Mouse (Mus musculus): ENCODE results near the gene Calcb.
A peak's percentile ranks its signal among the peaks of the same experiment; 100 is the strongest.
"Not testable (repeated sequence)": the region's sequence is repeated elsewhere in the genome, so short reads cannot be mapped to it uniquely, and the experiment has no call there.

The Calcb gene

GRCm38 (mm10) chr7:114718300-114718699, at the start of gene Calcb:
TSS of gene Calcb (plus strand) at chr7:114718643.
- no peak for DNase-seq (ENCODE audit: low spot score)

GRCm38 (mm10) chr7:114671405-114671804, 47.0 kb upstream of the Calcb start:
- no peak for DNase-seq (ENCODE audit: low spot score)

- peak; percentile 50 for DNase-seq (ENCODE audit: low spot score)
These were observed 45.7 kb upstream of the Calcb start for GRCm38 (mm10) chr7:114672697-114673096.

- DNase-seq (ENCODE audit: low spot score) = peak; percentile 16
These were observed 26.1 kb upstream of the Calcb start for GRCm38 (mm10) chr7:114692339-114692738.

- no peak for DNase-seq (ENCODE audit: low spot score)
These were observed 17.6 kb upstream of the Calcb start for GRCm38 (mm10) chr7:114700871-114701270.

- DNase-seq (ENCODE audit: low spot score) = no peak
These were observed 11.7 kb upstream of the Calcb start for GRCm38 (mm10) chr7:114706716-114707115.

- no peak for DNase-seq (ENCODE audit: low spot score)
These were observed 11.0 kb upstream of the Calcb start for GRCm38 (mm10) chr7:114707398-114707797.

GRCm38 (mm10) chr7:114710419-114710818, 8.0 kb upstream of the Calcb start:
- no peak for DNase-seq (ENCODE audit: low spot score)

GRCm38 (mm10) chr7:114712523-114712922, 5.9 kb upstream of the Calcb start:
- no peak for DNase-seq (ENCODE audit: low spot score)

GRCm38 (mm10) chr7:114719381-114720131, 1.1 kb downstream of the Calcb start:
- peak; percentile 80 for DNase-seq (ENCODE audit: low spot score)

GRCm38 (mm10) chr7:114729696-114730095, 11.3 kb downstream of the Calcb start:
- not testable (repeated sequence) for DNase-seq (ENCODE audit: low spot score)

GRCm38 (mm10) chr7:114731175-114731574, 12.7 kb downstream of the Calcb start:
- DNase-seq (ENCODE audit: low spot score) = no peak

- not testable (repeated sequence) for DNase-seq (ENCODE audit: low spot score)
These were observed 13.3 kb downstream of the Calcb start for GRCm38 (mm10) chr7:114731700-114732099.

- no peak for DNase-seq (ENCODE audit: low spot score)
These were observed 17.8 kb downstream of the Calcb start for GRCm38 (mm10) chr7:114736256-114736655.

- no peak for DNase-seq (ENCODE audit: low spot score)
These were observed 19.7 kb downstream of the Calcb start for GRCm38 (mm10) chr7:114738166-114738565.

- DNase-seq (ENCODE audit: low spot score) = no peak
These were observed 22.1 kb downstream of the Calcb start for GRCm38 (mm10) chr7:114740360-114741165.

GRCm38 (mm10) chr7:114743022-114743780, 24.8 kb downstream of the Calcb start, which contains the start of gene Insc:
TSS of gene Insc (plus strand) at chr7:114743694.
- no peak for DNase-seq (ENCODE audit: low spot score)

- DNase-seq (ENCODE audit: low spot score) = no peak
These were observed 26.3 kb downstream of the Calcb start for GRCm38 (mm10) chr7:114744639-114745245.

GRCm38 (mm10) chr7:114745481-114746271, 27.2 kb downstream of the Calcb start:
- peak; percentile 47 for DNase-seq (ENCODE audit: low spot score)

- peak; percentile 32 for DNase-seq (ENCODE audit: low spot score)
These were observed 29.2 kb downstream of the Calcb start for GRCm38 (mm10) chr7:114747596-114747995.

GRCm38 (mm10) chr7:114748239-114748638, 29.8 kb downstream of the Calcb start:
- no peak for DNase-seq (ENCODE audit: low spot score)

Data from embryo, embryonic 10 days (tissue).